Mouse (Mus musculus) small intestine, adult 2 months (tissue): ENCODE measurements at regions not wholly inside any gene's neighbourhood (a gene's known extent, or its start where the extent isn't known, plus 50 kb on each side); places are given as distances from the start of the nearest gene placed in this dataset.

Experiments
- CTCF ChIP-seq: fragments of 200-500 bp; IDR thresholded peaks from 2 replicates; pipeline ENCODE4 v1.5.1; 2012; ENCODE audit warnings: low read depth, mild to moderate bottlenecking, control low read depth, inconsistent platforms, low read length, moderate library complexity, mixed read lengths; ENCODE audit not compliant: insufficient replicate concordance, insufficient read length; ENCODE audit errors: extremely low read depth
- POLR2A ChIP-seq: fragments of 200-500 bp; IDR thresholded peaks from 2 replicates; pipeline ENCODE4 v1.6.1; 2012; ENCODE audit warnings: low read depth, mild to moderate bottlenecking, control low read depth, inconsistent platforms, low read length, moderate library complexity

DNA sequence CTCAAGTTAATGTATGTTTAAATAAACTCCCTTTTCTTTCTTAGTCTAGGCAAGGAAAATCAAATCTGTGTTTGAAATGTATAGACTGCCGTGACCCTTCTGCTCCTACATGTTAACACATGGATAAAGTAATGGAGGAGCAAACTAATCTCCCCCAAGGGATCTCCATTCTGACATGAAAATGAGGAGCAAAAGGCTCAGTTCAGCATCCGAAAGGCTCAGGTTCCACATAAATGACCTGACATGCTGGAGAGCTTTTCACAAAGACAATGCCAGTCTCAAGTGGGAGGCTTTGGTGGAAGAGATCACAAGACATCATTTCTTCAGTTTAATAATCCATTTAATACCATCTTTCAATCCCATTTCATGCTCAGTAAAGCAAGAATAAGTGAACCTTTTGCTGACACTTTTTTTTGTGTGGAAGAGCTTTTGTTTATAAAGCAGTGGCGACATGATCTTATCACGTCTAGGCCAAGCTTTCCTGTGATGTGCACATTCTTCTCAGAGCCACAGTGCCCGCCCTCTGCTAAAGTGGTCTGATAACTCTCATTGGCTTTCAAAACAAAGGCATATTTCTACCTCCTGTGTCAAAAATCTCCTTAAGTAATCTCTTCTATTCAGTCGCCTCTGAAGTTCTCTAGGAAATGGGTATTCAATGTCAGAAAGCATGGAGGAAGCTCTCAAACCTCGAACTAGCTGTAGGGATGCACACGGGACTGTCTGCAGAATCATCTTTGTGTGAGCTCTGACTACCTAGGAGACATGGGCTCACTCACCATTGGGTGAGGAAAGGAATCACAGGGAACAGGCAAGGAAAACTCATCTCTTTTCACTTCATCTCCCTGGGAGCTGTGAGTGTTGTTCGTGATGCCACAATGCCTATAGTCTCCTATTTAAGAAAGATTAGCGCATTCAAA is 271.7 kb upstream of the Sash1 start:
- no peak for TF ChIP-seq CTCF
- no peak for TF ChIP-seq POLR2A
